In the genomic region with DNA sequence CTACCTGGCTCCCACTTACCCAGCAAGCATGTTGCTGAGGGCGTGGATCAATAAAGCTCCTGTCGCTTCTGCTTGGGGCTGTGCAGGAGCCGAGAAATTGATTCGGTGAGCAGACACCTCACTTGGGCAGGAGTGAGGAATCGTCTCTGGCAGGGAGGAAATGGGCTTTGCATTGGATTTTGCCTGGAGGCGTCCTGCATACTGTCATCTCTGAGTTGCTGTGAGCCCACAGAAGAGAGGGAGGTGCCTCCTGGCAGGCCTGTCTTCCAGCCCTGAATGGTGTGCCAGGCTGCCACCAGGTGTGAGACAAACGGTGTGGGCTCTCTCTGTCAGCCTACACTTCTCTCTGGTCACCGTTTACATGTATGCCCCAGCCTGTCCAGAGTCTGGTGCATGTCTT, we compare ENCODE assay signal across 18 mouse cellular contexts.
DNase-seq lines count a peak whose midpoint lies in the region; ATAC-seq and TF ChIP-seq lines count a peak whose summit lies in the region.
"Had no signal": no experiment of that assay in that cellular context is flagged by ENCODE, and none has a peak within 500 bp of the region (broad histone marks: within the 10 kb centered on the region; RNA-seq: fewer than 3 reads in every experiment).

No protein-coding gene starts in this region.

- H3K27me3 ChIP-seq in midbrain, postnatal 0 days (ENCODE audit: insufficient read depth, low read length), result no peaks in the 10 kb centered on the region
- H3K27me3 ChIP-seq in midbrain, embryonic 11.5 days (ENCODE audit: control insufficient read depth, insufficient read depth, low read length), result no peaks in the 10 kb centered on the region
- H3K27me3 ChIP-seq: forebrain, embryonic 13.5 days; heart, embryonic 12.5 days had no signal

- no peak overlapping the region for H3K4me3 ChIP-seq in midbrain, postnatal 0 days (ENCODE audit: low read depth, low read length)
- no peak overlapping the region for H3K4me3 ChIP-seq in midbrain, embryonic 11.5 days (ENCODE audit: low read depth, low read length)
- H3K4me3 ChIP-seq: embryonic facial prominence, embryonic 10.5 days; forebrain, embryonic 13.5 days; gastrocnemius, adult 2 months; heart, embryonic 12.5 days had no signal

- no peaks in the 10 kb centered on the region; the same call in 1 of the 2 replicates for H3K4me1 ChIP-seq in midbrain, postnatal 0 days (ENCODE audit: insufficient read depth, low read length)
- no peaks in the 10 kb centered on the region for H3K4me1 ChIP-seq in midbrain, embryonic 11.5 days (ENCODE audit: control insufficient read depth, insufficient read depth, low read length)
- H3K4me1 ChIP-seq: embryonic facial prominence, embryonic 10.5 days; forebrain, embryonic 13.5 days; heart, embryonic 12.5 days had no signal

- H3K27ac ChIP-seq in midbrain, postnatal 0 days (ENCODE audit: low read depth, low read length), result no peak overlapping the region
- H3K27ac ChIP-seq in midbrain, embryonic 11.5 days (ENCODE audit: low read depth, low read length), result no peak overlapping the region
- H3K27ac ChIP-seq: embryonic facial prominence, embryonic 10.5 days; forebrain, embryonic 13.5 days; gastrocnemius, adult 2 months had no signal

- 74% methylated on average over 8 of the region's 8 CpGs for WGBS in midbrain, postnatal 0 days
- 85% methylated on average over 8 of the region's 8 CpGs for WGBS in midbrain, embryonic 11.5 days

- no peaks in the 10 kb centered on the region for H3K36me3 ChIP-seq in midbrain, postnatal 0 days (ENCODE audit: insufficient read depth, low read length)
- H3K36me3 ChIP-seq in midbrain, embryonic 11.5 days (ENCODE audit: control insufficient read depth, insufficient read depth, low read length), result no peaks in the 10 kb centered on the region
- H3K36me3 ChIP-seq: embryonic facial prominence, embryonic 10.5 days; heart, embryonic 12.5 days had no signal

- TF ChIP-seq CTCF in midbrain, postnatal 0 days (IDR thresholded peaks at IDR 0.05), result no peak

- H3K9me3 ChIP-seq in midbrain, postnatal 0 days (ENCODE audit: low read length), result no peaks in the 10 kb centered on the region
- H3K9me3 ChIP-seq in midbrain, embryonic 11.5 days (ENCODE audit: control insufficient read depth, low read length), result no peaks in the 10 kb centered on the region
- H3K9me3 ChIP-seq: embryonic facial prominence, embryonic 10.5 days; forebrain, embryonic 13.5 days; heart, embryonic 12.5 days had no signal

- H3K9ac ChIP-seq in midbrain, postnatal 0 days (replicated peaks; ENCODE audit: low read length, poor library complexity, severe bottlenecking), result no peak overlapping the region
- H3K9ac ChIP-seq in midbrain, embryonic 11.5 days (ENCODE audit: low read length), result no peak overlapping the region
- H3K9ac ChIP-seq: forebrain, embryonic 13.5 days; heart, embryonic 12.5 days had no signal

- ATAC-seq in midbrain, postnatal 0 days (ENCODE audit: low FRiP score), result no peak
- ATAC-seq in midbrain, embryonic 11.5 days (ENCODE audit: low FRiP score), result no peak
- ATAC-seq: activated CD4-positive, CD25-positive, alpha-beta regulatory T cell, adult 4 months; forebrain, embryonic 13.5 days; hindbrain, embryonic 16.5 days; Patski had no signal

- H3K4me2 ChIP-seq in midbrain, postnatal 0 days (ENCODE audit: low read depth, low read length, poor library complexity, severe bottlenecking), result no peak overlapping the region
- H3K4me2 ChIP-seq in midbrain, embryonic 11.5 days, result no peak overlapping the region
- H3K4me2 ChIP-seq: forebrain, embryonic 13.5 days; heart, embryonic 12.5 days had no signal

- peak; percentile 29 to 30 for DNase-seq in frontal cortex, postnatal 36 days (ENCODE audit: low spot score in 2 of 2)
- DNase-seq in frontal cortex, postnatal 10 days (ENCODE audit: low spot score in 2 of 2), result no peak
- DNase-seq in midbrain, postnatal 0 days (ENCODE audit: low spot score), result peak; percentile 11
- no peak for DNase-seq in midbrain, embryonic 11.5 days (ENCODE audit: low spot score, missing footprints)
- peak; percentile 60 for DNase-seq in brain, adult 2 months (ENCODE audit: low read depth, low spot score)
- peak; percentile 28 for DNase-seq in telencephalon, adult 2 months (ENCODE audit: low read depth, low spot score)
- DNase-seq in Muller cell, postnatal 12 days (ENCODE audit: inconsistent ontology term), result no peak
- DNase-seq: adrenal gland, postnatal 14 days; cerebellum, adult 18-20 months; cerebellum, adult 9-11 months; gastrocnemius, adult 2 months; gastrocnemius, postnatal 25 days had no signal

Comparison
In these comparisons a context has a peak if more than half of its experiments do, and no peak if none do; other contexts are left out.
1. DNase-seq: peak in frontal cortex, postnatal 36 days (2 of 2), midbrain, postnatal 0 days (single experiment), brain, adult 2 months (single experiment) and telencephalon, adult 2 months (single experiment); none in frontal cortex, postnatal 10 days (0 of 2), midbrain, embryonic 11.5 days (single experiment) and Muller cell, postnatal 12 days (single experiment).